Mouse (Mus musculus) limb, embryonic 13.5 days (tissue): ENCODE results near the gene Kcnk1. TPM values are rescaled to one million over a fixed set of nuclear protein-coding genes. Genes with fewer than 3 reads are reported as not detected.
A peak's percentile ranks its signal among the peaks of the same experiment; 100 is the strongest.

Source experiments
- ATAC-seq: fragments of 200-750 bp; cut with Nextera tagmentation; 2 replicates; pipeline ENCODE4 v1.8.0; 2017; ENCODE audit warnings: low read depth, moderate number of reproducible peaks, moderate TSS enrichment; ENCODE audit not compliant: low FRiP score
- H3K27ac ChIP-seq: fragments of 300-500 bp; sonication (generic); 2 replicates; pipeline ENCODE4 v1.5.1; 2015; ENCODE audit warnings: inconsistent platforms, mild to moderate bottlenecking, moderate library complexity
- H3K27me3 ChIP-seq: fragments of 300-500 bp; sonication (generic); 2 replicates; pipeline ENCODE4 v1.6.1; 2015; ENCODE audit warnings: mild to moderate bottlenecking, inconsistent platforms
- H3K36me3 ChIP-seq: fragments of 300-500 bp; sonication (generic); 2 replicates; pipeline ENCODE4 v1.6.1; 2015; ENCODE audit warnings: inconsistent platforms, mild to moderate bottlenecking, moderate library complexity
- H3K4me1 ChIP-seq: fragments of 300-500 bp; sonication (generic); 2 replicates; pipeline ENCODE4 v1.6.1; 2015; ENCODE audit warnings: inconsistent platforms
- H3K4me2 ChIP-seq: fragments of 300-500 bp; sonication (generic); replicated peaks from 2 replicates; pipeline ENCODE4 v1.6.1; 2015; ENCODE audit warnings: inconsistent platforms, mild to moderate bottlenecking, moderate library complexity
- H3K4me3 ChIP-seq: fragments of 300-500 bp; sonication (generic); 2 replicates; pipeline ENCODE4 v1.5.1; 2015; ENCODE audit warnings: moderate library complexity, mild to moderate bottlenecking, inconsistent platforms
- H3K9ac ChIP-seq: fragments of 300-500 bp; sonication (generic); 2 replicates; pipeline ENCODE4 v1.6.1; 2015; ENCODE audit warnings: mild to moderate bottlenecking, inconsistent platforms
- H3K9me3 ChIP-seq: fragments of 300-500 bp; sonication (generic); 2 replicates; pipeline ENCODE4 v1.6.1; 2016; ENCODE audit warnings: inconsistent platforms
- WGBS: fragments of 180-500 bp; shearing (Covaris S2); methylation state at CpG from one replicate; pipeline ENCODE4 v1.1.7; 2015; 5-methylcytosine and 5-hydroxymethylcytosine counted together
- polyA plus RNA-seq: library from polyadenylated mRNA; unstranded; fragments of >200 nt; fragmentation: Nextera tagmentation; extraction: Ambion mirVana; gene quantifications from 2 replicates; pipeline ENCODE4 v1.2.1, GENCODE M21; 2015

Gene Kcnk1
- 23.5 and 26.6 TPM in 2 replicates for polyA plus RNA-seq

DNA sequence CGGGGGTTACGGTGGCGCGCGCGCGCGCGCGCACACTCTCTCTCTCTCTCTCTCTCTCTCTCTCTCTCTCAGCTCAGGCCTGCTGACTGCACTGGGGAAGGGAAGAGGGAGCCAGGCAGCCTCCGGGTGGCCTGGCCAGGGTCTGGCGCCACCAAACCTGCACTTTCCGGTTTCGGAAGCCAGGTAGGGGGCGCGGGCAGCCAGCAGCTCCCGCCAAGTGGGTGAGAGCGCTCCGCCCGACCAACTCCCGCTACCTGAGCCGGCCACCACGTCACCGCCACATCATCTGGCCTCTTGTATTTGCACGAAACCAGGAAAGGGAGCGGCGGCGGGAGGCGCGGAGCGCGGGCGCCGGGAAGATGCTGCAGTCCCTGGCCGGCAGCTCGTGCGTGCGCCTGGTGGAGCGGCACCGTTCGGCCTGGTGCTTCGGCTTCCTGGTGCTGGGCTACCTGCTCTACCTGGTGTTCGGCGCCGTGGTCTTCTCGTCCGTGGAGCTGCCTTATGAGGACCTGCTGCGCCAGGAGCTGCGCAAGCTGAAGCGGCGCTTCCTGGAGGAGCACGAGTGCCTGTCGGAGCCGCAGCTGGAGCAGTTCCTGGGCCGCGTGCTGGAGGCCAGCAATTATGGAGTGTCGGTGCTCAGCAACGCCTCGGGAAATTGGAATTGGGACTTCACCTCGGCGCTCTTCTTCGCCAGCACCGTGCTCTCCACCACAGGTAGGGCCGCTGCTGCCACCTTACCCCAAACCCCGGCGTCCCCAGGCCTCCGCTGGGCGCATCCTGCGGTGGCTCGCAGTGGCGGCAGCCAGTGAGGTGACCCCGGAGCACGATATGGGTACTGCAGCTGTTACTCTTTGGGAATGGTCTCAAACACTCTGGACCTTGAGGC lies at the start of gene Kcnk1:
TSS of gene Kcnk1 (plus strand) at position 70 of the 886 bp plus-strand sequence.
- under 1% methylated on average over 73 of the region's 73 CpGs for WGBS

DNA sequence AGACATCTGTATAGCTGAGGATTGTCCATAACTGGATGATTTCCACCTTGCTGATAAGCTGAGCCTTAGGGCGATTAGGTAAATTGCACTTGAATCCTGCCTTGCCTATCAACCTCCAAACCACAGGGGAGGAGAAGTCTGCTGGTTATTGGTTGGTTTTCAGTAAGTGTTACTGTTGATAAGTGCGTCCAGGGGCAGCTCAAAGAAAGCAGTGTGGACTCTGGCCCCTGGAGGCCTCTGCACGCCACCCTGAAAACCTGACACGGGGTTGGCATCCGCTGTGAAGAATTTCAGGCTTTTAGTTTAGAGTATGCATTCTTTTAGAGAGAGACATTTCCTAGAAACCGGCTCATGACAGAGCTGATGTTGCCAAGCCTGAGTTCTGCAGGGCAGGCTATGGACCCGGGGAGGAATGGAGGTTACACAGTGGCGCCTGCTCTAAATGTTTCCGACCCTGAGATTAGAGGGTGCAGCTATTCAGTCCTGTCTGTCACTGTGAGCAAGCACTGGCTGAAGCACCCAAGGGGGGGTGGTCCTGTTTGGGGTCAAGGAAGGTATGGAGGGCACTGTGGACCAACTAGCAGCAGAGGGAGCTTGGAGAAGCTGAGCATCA lies 46.2 kb upstream of the Kcnk1 start:
- H3K4me1 ChIP-seq = no peaks in the 10 kb centered on the region
- no peaks in the 10 kb centered on the region for H3K9me3 ChIP-seq
- H3K27ac ChIP-seq = no peak overlapping the region
- no peak for ATAC-seq
- H3K4me3 ChIP-seq = no peak overlapping the region
- no peaks in the 10 kb centered on the region for H3K36me3 ChIP-seq
- peaks cover 13% of the 10 kb centered on the region for H3K27me3 ChIP-seq
- H3K9ac ChIP-seq = no peak overlapping the region
- 87% methylated on average over 9 of the region's 9 CpGs for WGBS
- no peak overlapping the region for H3K4me2 ChIP-seq

More for the DNA sequence above, at the start of gene Kcnk1:
- H3K36me3 ChIP-seq = no peaks in the 10 kb centered on the region
- H3K4me2 ChIP-seq = peak within 1 kb of the TSS; percentile 89
- peak within 1 kb of the TSS; percentile 76 for H3K27ac ChIP-seq
- peaks cover 53% of the 10 kb centered on the region for H3K27me3 ChIP-seq
- H3K4me1 ChIP-seq = peaks cover 53% of the 10 kb centered on the region
- H3K9me3 ChIP-seq = no peaks in the 10 kb centered on the region
- H3K9ac ChIP-seq = peak within 1 kb of the TSS; percentile 79
- peak within 1 kb of the TSS; percentile 68 for H3K4me3 ChIP-seq
- ATAC-seq = peak; percentile 67

- Histone ChIP-seq H3K27me3 (peaks cover 17% of the 10 kb centered on the region), H3K9me3 (no peaks in the 10 kb centered on the region), H3K4me2 (no peak overlapping the region), H3K4me1 (0 out of 2 replicates have a peak, but pooled peaks cover 2% of the 10 kb centered on the region), H3K27ac (no peak overlapping the region), H3K4me3 (no peak overlapping the region), H3K9ac (no peak overlapping the region), H3K36me3 (no peaks in the 10 kb centered on the region)
- ATAC-seq = peak; percentile 88
- WGBS = 23% methylated on average over 23 of the region's 23 CpGs
Measured at GRCm38 (mm10) chr8:125950007-125950940, 44.7 kb upstream of the Kcnk1 start.

- no peaks in the 10 kb centered on the region for H3K36me3 ChIP-seq
- H3K4me3 ChIP-seq = no peak overlapping the region
- 15% methylated on average over 11 of the region's 11 CpGs for WGBS
- peaks cover 23% of the 10 kb centered on the region for H3K27me3 ChIP-seq
- peak overlapping the region; percentile 31; the same call in 1 of the 2 replicates for H3K4me2 ChIP-seq
- no peak overlapping the region for H3K27ac ChIP-seq
- ATAC-seq = no peak
- H3K4me1 ChIP-seq = peaks cover 28% of the 10 kb centered on the region
- peaks cover 5% of the 10 kb centered on the region; the same call in 1 of the 2 replicates for H3K9me3 ChIP-seq
- no peak overlapping the region for H3K9ac ChIP-seq
Measured at GRCm38 (mm10) chr8:125955671-125956070, 39.3 kb upstream of the Kcnk1 start.

DNA sequence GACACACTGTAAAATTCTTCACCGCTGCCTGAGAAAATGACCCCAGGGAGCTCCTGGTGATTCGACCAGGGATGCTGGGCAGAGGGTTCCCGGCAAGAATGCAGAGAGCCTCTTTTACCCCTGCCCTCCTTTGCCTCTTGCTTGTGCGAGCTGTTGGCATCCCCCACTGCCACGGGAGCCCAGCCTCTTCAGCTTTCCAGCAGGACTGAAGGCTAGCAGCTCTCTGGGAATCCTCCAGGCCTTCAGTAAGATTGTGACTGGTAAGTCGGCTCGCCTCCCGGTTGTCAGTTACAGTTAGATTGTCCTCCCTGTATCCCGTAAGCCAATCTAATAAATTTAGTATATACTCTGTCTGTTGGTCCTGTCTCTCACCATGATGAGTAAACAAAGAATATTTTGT lies 38.2 kb upstream of the Kcnk1 start:
- Histone ChIP-seq H3K36me3 (no peaks in the 10 kb centered on the region), H3K27ac (no peak overlapping the region), H3K4me1 (peaks cover 28% of the 10 kb centered on the region), H3K4me3 (no peak overlapping the region), H3K9ac (0 out of 2 replicates have a peak overlapping the region, but pooled peaks have one; percentile 13), H3K27me3 (peaks cover 17% of the 10 kb centered on the region), H3K9me3 (peaks cover 9% of the 10 kb centered on the region; the same call in 1 of the 2 replicates), H3K4me2 (no peak overlapping the region)
- ATAC-seq = no peak
- WGBS = 64% methylated on average over 9 of the region's 9 CpGs

- peak; percentile 71 for ATAC-seq
- WGBS = 29% methylated on average over 13 of the region's 13 CpGs
- H3K4me2 ChIP-seq = 0 out of 2 replicates have a peak overlapping the region, but pooled peaks have one; percentile 15
- H3K27me3 ChIP-seq = peaks cover 17% of the 10 kb centered on the region
- no peaks in the 10 kb centered on the region for H3K36me3 ChIP-seq
- no peak overlapping the region for H3K27ac ChIP-seq
- H3K9ac ChIP-seq = no peak overlapping the region
- peaks cover 9% of the 10 kb centered on the region; the same call in 1 of the 2 replicates for H3K9me3 ChIP-seq
- H3K4me1 ChIP-seq = peaks cover 28% of the 10 kb centered on the region
- H3K4me3 ChIP-seq = no peak overlapping the region
Measured at GRCm38 (mm10) chr8:125957226-125957993, 37.6 kb upstream of the Kcnk1 start.

DNA sequence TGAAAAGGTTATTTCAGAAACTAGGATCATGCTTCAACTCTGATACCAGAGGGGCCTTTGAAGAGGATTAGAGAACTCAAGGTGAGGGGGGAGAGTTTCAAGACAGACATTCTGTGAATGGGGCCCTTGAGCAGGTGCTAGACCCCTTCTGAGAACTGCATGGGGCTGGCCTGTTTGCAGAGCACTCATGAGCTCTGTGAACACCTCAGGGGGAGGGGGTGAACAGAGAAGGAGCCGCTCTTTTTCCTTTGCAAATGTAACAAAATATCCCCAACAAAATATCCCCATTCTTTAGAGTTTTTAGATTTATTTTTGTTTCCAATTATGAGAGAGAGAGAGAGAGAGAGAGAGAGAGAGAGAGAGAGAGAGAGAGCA lies 37.0 kb upstream of the Kcnk1 start:
- Histone ChIP-seq H3K4me2 (no peak overlapping the region), H3K4me3 (no peak overlapping the region), H3K36me3 (no peaks in the 10 kb centered on the region), H3K9me3 (peaks cover 9% of the 10 kb centered on the region; the same call in 1 of the 2 replicates), H3K27me3 (peaks cover 21% of the 10 kb centered on the region), H3K9ac (no peak overlapping the region), H3K27ac (no peak overlapping the region), H3K4me1 (peaks cover 28% of the 10 kb centered on the region)
- 61% methylated on average over 1 of the region's 1 CpGs for WGBS
- no peak for ATAC-seq

DNA sequence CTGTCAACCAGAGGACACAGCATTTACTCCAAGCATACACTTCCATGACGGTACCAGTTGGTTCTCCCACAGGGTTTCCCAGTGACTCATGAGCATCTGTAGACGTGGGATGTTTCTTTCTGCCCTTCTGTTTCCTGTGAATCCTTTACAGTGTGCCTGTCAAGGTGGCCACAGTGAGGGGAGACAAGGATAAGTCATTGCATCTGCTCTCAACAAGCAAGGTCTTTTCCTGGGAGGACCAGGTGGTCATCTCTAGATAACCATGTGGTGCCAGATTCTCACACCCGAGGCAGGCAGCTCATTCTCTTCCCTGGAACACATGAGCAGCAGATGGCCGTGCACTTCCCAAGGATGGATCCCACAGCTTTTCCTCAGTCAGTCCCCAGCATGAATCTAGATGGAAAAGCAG lies 35.6 kb upstream of the Kcnk1 start:
- no peak for ATAC-seq
- Histone ChIP-seq H3K36me3 (no peaks in the 10 kb centered on the region), H3K4me1 (peaks cover 28% of the 10 kb centered on the region), H3K4me3 (no peak overlapping the region), H3K27ac (no peak overlapping the region), H3K4me2 (no peak overlapping the region), H3K9ac (no peak overlapping the region), H3K27me3 (peaks cover 34% of the 10 kb centered on the region), H3K9me3 (peaks cover 10% of the 10 kb centered on the region; the same call in 1 of the 2 replicates)
- 50% methylated on average over 4 of the region's 4 CpGs for WGBS

DNA sequence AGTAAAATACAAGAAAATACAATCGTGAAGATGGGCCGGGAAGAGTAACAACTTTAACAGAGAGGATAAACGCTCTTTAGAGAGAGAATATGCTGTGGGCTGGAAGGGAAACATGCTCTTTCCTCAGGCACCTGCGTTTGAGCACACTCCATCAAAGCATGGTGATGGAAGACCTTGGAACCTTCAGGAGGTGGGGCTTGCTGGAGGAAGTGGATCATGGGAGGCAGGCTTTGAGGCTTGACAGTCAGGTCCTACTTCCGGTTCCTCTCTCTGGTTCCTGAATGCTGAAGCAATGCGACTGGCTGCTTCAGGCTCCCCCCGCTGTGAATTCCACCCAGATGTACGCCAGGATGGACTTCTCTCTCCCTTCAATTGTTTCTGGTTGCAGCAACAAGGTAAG lies 34.9 kb upstream of the Kcnk1 start:
- Histone ChIP-seq H3K27me3 (peaks cover 39% of the 10 kb centered on the region), H3K4me1 (peaks cover 28% of the 10 kb centered on the region), H3K27ac (no peak overlapping the region), H3K9ac (no peak overlapping the region), H3K4me3 (no peak overlapping the region), H3K9me3 (peaks cover 15% of the 10 kb centered on the region; the same call in 1 of the 2 replicates), H3K4me2 (no peak overlapping the region), H3K36me3 (no peaks in the 10 kb centered on the region)
- 86% methylated on average over 8 of the region's 8 CpGs for WGBS
- ATAC-seq = no peak

GRCm38 (mm10) chr8:125961790-125962189 lies 33.2 kb upstream of the Kcnk1 start:
- Histone ChIP-seq H3K27me3 (peaks cover 47% of the 10 kb centered on the region), H3K9ac (no peak overlapping the region), H3K36me3 (no peaks in the 10 kb centered on the region), H3K27ac (no peak overlapping the region), H3K4me1 (peaks cover 19% of the 10 kb centered on the region), H3K4me2 (no peak overlapping the region), H3K9me3 (peaks cover 15% of the 10 kb centered on the region; the same call in 1 of the 2 replicates), H3K4me3 (no peak overlapping the region)
- no peak for ATAC-seq
- 71% methylated on average over 6 of the region's 6 CpGs for WGBS

GRCm38 (mm10) chr8:125963807-125964211 lies 31.2 kb upstream of the Kcnk1 start:
- Histone ChIP-seq H3K4me1 (no peaks in the 10 kb centered on the region), H3K9me3 (peaks cover 15% of the 10 kb centered on the region; the same call in 1 of the 2 replicates), H3K27ac (no peak overlapping the region), H3K27me3 (peaks cover 49% of the 10 kb centered on the region), H3K4me3 (no peak overlapping the region; the same call in 1 of the 2 replicates), H3K36me3 (no peaks in the 10 kb centered on the region), H3K4me2 (peak overlapping the region; percentile 36), H3K9ac (no peak overlapping the region)
- 11% methylated on average over 11 of the region's 11 CpGs for WGBS
- ATAC-seq = no peak
